Mouse (Mus musculus): ENCODE results near the gene Arl13b.

- no peak for TF ChIP-seq CTCF (IDR thresholded peaks at IDR 0.05; ENCODE audit: low read depth, low read length)
- TF ChIP-seq POLR2A (IDR thresholded peaks at IDR 0.05; ENCODE audit: extremely low read depth, insufficient read depth, low read length), result no peak
Measured at GRCm38 (mm10) chr16:62813790-62814189, 33.0 kb downstream of the Arl13b start.
